Mouse (Mus musculus) lung, embryonic 14.5 days (tissue): ENCODE data around the gene Rab3a. TPM values are rescaled to one million over a fixed set of nuclear protein-coding genes. Genes with fewer than 3 reads are reported as not detected.

Source experiments
- ATAC-seq: fragments of 200-750 bp; cut with Nextera tagmentation; 2 replicates; pipeline ENCODE4 v1.8.0; 2017; ENCODE audit warnings: mild to moderate bottlenecking, moderate TSS enrichment, moderate library complexity; ENCODE audit not compliant: insufficient read depth
- DNase-seq: peaks from one replicate; pipeline ENCODE4 v3.0.0-alpha.2; 2015
- H3K27ac ChIP-seq: fragments of 300-500 bp; sonication (generic); 2 replicates; pipeline ENCODE4 v1.5.1; 2014; ENCODE audit warnings: low read depth, mild to moderate bottlenecking, moderate library complexity
- H3K27me3 ChIP-seq: fragments of 300-500 bp; sonication (generic); 2 replicates; pipeline ENCODE4 v1.6.1; 2014; ENCODE audit warnings: low read length, control low read depth; ENCODE audit not compliant: insufficient read depth
- H3K36me3 ChIP-seq: fragments of 300-500 bp; sonication (generic); 2 replicates; pipeline ENCODE4 v1.6.1; 2014; ENCODE audit warnings: control low read depth; ENCODE audit not compliant: insufficient read depth
- H3K4me1 ChIP-seq: fragments of 300-500 bp; sonication (generic); 2 replicates; pipeline ENCODE4 v1.6.1; 2014; ENCODE audit warnings: antibody characterized with exemption, control low read depth; ENCODE audit not compliant: insufficient read depth
- H3K4me2 ChIP-seq: fragments of 300-500 bp; sonication (generic); 2 replicates; pipeline ENCODE4 v1.6.1; 2014; ENCODE audit warnings: mild to moderate bottlenecking
- H3K4me3 ChIP-seq: fragments of 300-500 bp; sonication (generic); 2 replicates; pipeline ENCODE4 v1.5.1; 2014; ENCODE audit warnings: low read depth, low read length
- H3K9ac ChIP-seq: fragments of 300-500 bp; sonication (generic); 2 replicates; pipeline ENCODE4 v1.6.1; 2014
- H3K9me3 ChIP-seq: fragments of 300-500 bp; sonication (generic); 2 replicates; pipeline ENCODE4 v1.6.1; 2016; ENCODE audit warnings: low read depth, low read length, control low read depth
- CTCF ChIP-seq: IDR thresholded peaks from 2 replicates; pipeline ENCODE4 v1.5.1; 2016; ENCODE audit warnings: antibody characterized with exemption, low read depth
- WGBS: fragments of 180-500 bp; shearing (Covaris S2); extraction: QIAGEN DNeasy Blood & Tissue Kit; methylation state at CpG from one replicate; pipeline ENCODE4 v1.1.7; 2014; 5-methylcytosine and 5-hydroxymethylcytosine counted together
- polyA plus RNA-seq: library from polyadenylated mRNA; unstranded; fragments of >200 nt; fragmentation: Nextera tagmentation; extraction: Ambion mirVana; gene quantifications from 2 replicates; pipeline ENCODE4 v1.2.1, GENCODE M21; 2014

Gene Rab3a
- 10.5 and 12.0 TPM in 2 replicates for polyA plus RNA-seq

DNA sequence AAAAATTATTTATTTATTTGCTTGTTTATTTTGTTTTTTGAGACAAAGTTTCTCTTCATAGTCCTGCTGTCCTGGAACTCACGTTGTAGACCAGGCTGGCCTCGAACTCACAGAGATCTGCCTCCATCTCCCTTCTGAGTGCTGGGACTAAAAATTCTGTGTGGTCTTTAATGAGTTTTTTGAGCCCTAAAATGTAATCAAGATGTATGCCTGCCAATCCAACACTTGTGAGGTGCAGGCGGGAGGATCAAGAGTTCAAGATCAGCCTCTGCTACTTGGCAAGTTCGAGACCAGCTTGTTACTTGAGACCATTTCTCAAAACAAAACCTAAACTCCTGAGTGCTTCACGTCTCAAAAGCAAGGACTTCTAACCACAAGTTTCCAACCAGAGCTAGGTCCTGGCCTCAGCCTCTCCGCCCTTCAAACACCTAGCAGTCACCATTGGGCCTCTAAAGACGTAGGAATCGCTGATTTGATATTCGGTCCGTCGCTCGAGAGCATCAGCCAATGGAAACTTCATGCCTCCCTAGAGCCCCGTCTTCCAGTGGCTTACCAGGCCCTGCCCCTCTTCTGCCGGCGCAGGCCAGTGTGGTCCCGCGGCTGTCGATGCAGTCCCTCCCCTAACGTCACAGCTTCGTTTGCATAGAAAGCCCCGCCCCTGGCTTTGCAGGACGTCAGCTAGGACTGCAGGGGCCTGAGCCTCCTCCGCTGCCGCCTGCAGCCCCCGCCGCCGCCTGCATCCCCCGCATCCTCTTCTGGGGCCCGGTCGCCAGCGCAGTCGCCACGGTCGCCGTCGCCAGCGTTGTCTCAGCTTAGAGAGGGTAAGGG lies at the start of gene Rab3a:
Gene Rab3a (plus strand): TSS at position 637 of the 828 bp plus-strand sequence.
- Histone ChIP-seq H3K9ac (peak within 1 kb of the TSS; percentile 74), H3K4me3 (peak within 1 kb of the TSS; percentile 64), H3K4me2 (peak within 1 kb of the TSS; percentile 99), H3K36me3 (peaks cover 18% of the 10 kb centered on the region; the same call in 1 of the 2 replicates), H3K9me3 (no peaks in the 10 kb centered on the region), H3K27ac (peak within 1 kb of the TSS; percentile 75), H3K4me1 (peaks cover 22% of the 10 kb centered on the region; the same call in 1 of the 2 replicates), H3K27me3 (peaks cover under 1% of the 10 kb centered on the region; the same call in 1 of the 2 replicates)
- ATAC-seq (peak; percentile 98), DNase-seq (peak; percentile 99)
- TF ChIP-seq CTCF = no peak
- WGBS = 8% methylated on average over 37 of the region's 37 CpGs

DNA sequence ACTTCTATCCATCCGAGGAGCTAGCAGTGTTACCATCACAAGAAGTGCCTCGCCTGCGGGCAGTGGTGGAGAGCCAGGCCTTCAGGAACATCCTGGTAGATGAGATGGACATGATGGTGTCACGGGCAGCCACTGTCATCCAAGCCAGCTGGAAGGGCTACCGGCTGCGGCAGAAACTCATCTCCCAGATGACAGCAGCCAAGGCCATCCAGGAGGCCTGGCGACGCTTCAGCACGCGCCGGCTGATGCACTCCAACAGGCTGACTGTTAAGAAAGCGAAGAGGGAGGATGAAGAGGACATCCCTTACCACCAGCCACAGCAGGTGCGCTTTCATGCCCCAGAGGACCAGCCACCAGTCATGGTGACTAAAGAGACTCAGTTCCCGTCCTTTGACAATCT lies 46.2 kb upstream of the Rab3a start:
- Histone ChIP-seq H3K27ac (no peak overlapping the region), H3K27me3 (no peaks in the 10 kb centered on the region), H3K9me3 (no peaks in the 10 kb centered on the region), H3K4me3 (no peak overlapping the region), H3K4me2 (no peak overlapping the region), H3K9ac (no peak overlapping the region), H3K36me3 (peaks cover 6% of the 10 kb centered on the region; the same call in 1 of the 2 replicates), H3K4me1 (no peaks in the 10 kb centered on the region)
- TF ChIP-seq CTCF = no peak
- 78% methylated on average over 14 of the region's 14 CpGs for WGBS
- DNase-seq = no peak
- ATAC-seq = no peak

DNA sequence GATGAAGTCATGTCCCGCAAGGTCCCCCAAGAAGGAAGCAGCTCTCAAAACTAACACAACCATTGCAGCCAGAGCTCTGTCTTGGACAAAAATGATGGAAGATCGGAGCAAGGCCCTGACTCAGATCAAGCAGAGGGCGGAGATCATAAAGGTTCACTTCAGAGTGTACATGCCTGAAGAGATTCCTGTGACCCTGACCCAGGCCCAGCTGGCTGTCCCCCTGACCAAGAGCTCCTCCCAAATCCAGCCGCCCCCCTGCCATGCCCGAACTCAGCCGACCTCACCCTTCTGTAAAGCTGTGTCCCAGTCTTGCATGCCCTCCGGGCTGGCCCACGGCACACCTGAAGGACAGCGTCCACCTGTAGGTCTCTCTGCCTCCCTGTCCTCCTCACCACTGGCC lies 44.7 kb upstream of the Rab3a start:
- H3K27me3 ChIP-seq = no peaks in the 10 kb centered on the region
- no peak for TF ChIP-seq CTCF
- 90% methylated on average over 9 of the region's 9 CpGs for whole genome bisulfite sequencing

DNA sequence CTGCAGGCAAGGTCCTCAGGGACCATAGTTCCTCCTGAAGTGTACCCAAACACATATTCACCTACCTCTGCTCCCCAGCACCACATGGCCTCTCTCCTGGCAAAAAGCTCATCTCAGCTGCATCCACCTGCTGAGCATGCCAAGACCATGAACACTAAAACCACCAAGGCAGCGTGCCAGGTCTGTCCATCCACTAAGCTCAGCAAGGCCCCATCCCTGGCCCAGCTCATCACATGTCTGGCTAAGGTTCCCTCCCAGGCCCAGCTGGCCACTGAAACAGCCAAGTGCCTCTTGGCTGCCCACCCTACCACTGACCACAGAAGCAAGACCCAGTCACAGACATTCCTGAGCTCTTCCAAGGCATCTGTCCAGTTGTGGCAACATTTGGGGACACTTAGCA lies 44.2 kb upstream of the Rab3a start:
- no peak overlapping the region for H3K4me2 ChIP-seq
- no peak overlapping the region for H3K4me3 ChIP-seq
- WGBS = 96% methylated on average over 1 of the region's 1 CpGs
- H3K36me3 ChIP-seq = no peaks in the 10 kb centered on the region
- no peak overlapping the region for H3K27ac ChIP-seq
- no peaks in the 10 kb centered on the region for H3K27me3 ChIP-seq
- no peak for TF ChIP-seq CTCF
- DNase-seq (no peak), ATAC-seq (no peak)
- H3K4me1 ChIP-seq = no peaks in the 10 kb centered on the region
- H3K9ac ChIP-seq = no peak overlapping the region
- no peaks in the 10 kb centered on the region for H3K9me3 ChIP-seq

More for the DNA sequence above, 44.7 kb upstream of the Rab3a start:
- ATAC-seq (no peak), DNase-seq (no peak)
- Histone ChIP-seq H3K4me3 (no peak overlapping the region), H3K36me3 (no peaks in the 10 kb centered on the region), H3K4me1 (no peaks in the 10 kb centered on the region), H3K4me2 (no peak overlapping the region), H3K27ac (no peak overlapping the region), H3K9me3 (no peaks in the 10 kb centered on the region), H3K9ac (no peak overlapping the region)

DNA sequence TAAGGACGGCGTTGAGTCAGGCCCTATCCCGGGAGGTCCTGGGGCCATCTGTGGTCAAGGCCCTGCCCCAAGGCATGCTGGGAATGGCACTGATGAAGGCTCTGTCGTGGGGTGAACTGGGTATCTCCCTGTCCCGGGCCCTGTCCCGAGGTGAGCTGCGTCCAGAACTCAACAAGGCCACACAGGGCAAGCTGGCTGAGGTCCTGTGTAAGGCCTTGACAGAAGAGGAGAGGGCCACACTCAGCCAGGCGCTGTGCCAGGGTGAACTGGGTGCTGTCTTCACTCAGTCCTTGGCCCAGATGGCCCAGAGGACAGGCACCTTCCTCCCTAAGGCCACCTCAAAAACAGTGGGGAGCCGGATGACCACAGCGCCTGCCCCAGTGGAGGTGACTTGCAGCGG lies 43.4 kb upstream of the Rab3a start:
- Histone ChIP-seq H3K36me3 (no peaks in the 10 kb centered on the region), H3K9ac (no peak overlapping the region), H3K27me3 (no peaks in the 10 kb centered on the region), H3K27ac (no peak overlapping the region), H3K4me3 (no peak overlapping the region), H3K4me2 (no peak overlapping the region), H3K4me1 (no peaks in the 10 kb centered on the region), H3K9me3 (no peaks in the 10 kb centered on the region)
- no peak for ATAC-seq
- no peak for TF ChIP-seq CTCF
- WGBS = 77% methylated on average over 11 of the region's 11 CpGs
- no peak for DNase-seq

DNA sequence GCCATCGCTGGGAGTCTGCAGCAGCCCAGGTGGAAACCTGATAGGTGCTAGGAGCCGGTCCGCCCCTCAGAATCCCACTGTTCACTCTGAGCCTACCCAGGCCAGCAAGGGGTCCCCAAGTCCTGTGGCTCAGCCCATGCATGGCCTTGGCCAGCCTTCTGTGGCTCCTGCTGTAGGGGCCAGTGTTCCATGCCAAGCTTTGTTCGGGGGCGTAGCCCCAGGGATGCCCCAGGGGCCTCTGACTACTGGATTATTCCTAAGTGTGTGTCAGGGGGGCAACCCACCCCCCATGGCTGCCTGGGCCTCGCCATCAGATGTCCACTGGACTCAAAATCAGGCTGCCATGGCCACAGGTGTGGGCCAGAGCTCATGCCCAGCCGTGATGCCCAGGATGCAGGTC lies 40.5 kb upstream of the Rab3a start:
- Histone ChIP-seq H3K9me3 (no peaks in the 10 kb centered on the region), H3K4me3 (no peak overlapping the region), H3K27me3 (no peaks in the 10 kb centered on the region), H3K36me3 (no peaks in the 10 kb centered on the region), H3K4me1 (no peaks in the 10 kb centered on the region), H3K9ac (no peak overlapping the region), H3K27ac (no peak overlapping the region), H3K4me2 (no peak overlapping the region)
- no peak for DNase-seq
- WGBS = 77% methylated on average over 7 of the region's 7 CpGs
- ATAC-seq = no peak
- TF ChIP-seq CTCF = no peak

DNA sequence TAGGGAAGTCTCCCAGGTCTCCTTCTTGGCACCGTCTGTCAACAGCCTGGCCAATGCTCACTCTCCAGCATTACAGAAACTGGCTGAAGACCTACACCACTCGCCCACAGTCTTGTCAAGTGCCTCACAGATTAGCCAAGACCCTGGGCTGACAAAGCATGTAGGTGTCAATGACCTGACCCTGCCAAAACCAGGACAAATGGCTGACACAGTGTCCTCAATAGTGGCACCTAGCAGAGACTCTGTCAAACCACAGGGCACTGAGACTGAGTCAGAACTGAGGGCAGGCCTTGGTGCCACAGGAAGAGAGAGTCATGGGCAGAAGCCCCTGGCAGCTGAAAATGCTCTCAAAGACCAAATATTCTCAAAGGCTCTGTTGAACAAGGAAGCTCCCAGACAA lies 39.4 kb upstream of the Rab3a start:
- no peak for TF ChIP-seq CTCF
- no peaks in the 10 kb centered on the region for H3K9me3 ChIP-seq
- no peak overlapping the region for H3K27ac ChIP-seq
- no peaks in the 10 kb centered on the region for H3K36me3 ChIP-seq
- H3K9ac ChIP-seq = no peak overlapping the region
- DNase-seq (no peak), ATAC-seq (no peak)
- H3K27me3 ChIP-seq = no peaks in the 10 kb centered on the region
- WGBS = 43% methylated on average over 2 of the region's 2 CpGs
- no peak overlapping the region for H3K4me3 ChIP-seq
- no peak overlapping the region for H3K4me2 ChIP-seq
- H3K4me1 ChIP-seq = no peaks in the 10 kb centered on the region
